Mouse (Mus musculus): ENCODE results near the gene Ttyh2.

The Ttyh2 gene

DNA sequence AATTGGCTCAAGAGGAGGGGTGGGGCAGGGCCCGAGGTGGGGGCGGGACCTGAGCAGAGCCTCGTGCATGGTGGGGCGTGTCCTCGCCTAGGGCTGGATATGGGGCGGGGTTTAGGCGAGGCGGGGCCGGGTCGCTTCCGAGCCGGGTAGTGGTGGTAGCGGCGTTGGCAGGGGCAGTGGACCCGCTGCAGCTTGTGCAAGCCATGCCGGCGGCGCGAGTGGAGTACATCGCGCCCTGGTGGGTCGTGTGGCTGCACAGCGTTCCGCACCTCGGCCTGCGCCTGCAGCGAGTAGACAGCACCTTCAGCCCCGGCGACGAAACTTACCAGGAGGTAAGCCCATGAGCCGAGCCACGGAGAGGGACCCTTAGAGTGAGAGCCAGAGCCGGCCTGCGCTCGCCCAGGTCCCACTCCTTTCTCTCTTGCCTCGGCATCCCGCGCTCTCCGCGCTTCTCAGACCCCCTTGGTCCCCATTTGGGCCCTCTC lies at the start of gene Ttyh2:
Gene Ttyh2 (plus strand): TSS at position 91 of the 485 bp plus-strand sequence.
- in situ Hi-C loops (cut with MboI, MseI): no loop called here

DNA sequence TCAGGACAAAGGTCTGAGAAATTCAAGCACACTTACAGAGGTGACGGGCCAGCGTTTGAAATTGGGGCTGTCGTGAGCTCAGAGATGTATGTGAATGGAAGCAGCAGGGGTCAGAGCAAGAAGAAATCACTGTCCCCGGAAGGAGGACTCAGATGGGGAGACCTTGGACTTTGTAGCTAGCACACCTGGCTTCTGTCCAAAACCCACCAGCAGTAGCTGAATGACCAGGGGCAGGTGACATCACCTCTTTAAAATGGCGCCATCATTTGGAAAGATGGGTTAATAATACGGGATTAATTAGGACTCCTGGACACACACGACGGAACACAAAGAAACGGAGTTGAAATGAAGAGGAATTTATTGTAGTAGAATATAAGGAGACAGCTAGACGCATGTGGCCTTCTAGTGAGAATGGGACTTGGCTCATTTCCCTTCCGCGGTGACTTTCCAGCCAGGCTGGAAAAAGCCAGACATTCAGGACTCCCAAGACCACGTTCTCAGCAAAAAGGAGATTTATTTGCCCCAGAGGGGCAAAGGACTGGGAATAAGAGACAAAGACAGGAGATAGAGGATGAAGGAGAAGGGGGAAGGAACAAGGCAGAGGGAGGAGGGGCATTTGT lies 49.0 kb upstream of the Ttyh2 start:
- in situ Hi-C loops (cut with MboI, MseI): no loop called here

DNA sequence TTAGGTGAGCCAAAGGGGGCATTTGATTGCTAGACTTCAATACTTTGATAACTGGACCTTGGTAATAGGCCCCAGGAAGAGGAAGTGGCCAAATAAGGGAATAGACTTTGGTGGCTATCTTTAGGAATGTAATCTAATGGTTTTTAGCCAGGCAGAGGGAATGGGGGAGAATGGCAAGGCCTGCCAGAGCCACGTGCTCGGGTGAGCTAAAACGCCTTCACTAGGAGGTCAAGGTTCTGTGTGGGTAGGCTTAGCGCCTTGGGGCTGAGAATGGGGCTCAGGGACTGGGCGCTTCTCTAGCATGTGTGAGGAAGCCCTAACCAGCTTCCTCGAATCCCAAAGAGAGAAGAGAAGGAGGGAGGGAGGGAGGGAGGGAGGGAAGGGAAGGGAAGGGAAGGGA lies 48.2 kb upstream of the Ttyh2 start:
- in situ Hi-C loops (cut with MboI, MseI): no loop called here

DNA sequence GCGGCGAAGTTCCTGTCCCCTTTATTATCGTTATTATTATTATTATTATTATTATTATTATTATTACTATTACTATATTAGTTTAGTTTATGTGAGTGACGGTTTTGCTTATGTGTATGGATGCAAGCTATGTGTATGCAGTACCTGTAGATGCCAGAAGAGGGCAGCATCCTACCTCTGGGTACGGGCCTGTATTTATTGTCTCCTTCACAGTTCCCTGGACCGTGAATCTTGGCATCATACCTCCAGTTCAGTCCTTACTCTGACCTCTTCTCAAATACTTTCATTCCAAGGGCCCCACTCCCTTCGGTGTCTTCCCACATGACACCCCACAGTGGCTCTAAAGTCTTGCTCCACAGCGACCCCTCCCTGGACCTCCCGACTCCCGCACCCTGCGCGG lies 47.2 kb upstream of the Ttyh2 start:
- in situ Hi-C loops (cut with MboI, MseI): no loop called here

DNA sequence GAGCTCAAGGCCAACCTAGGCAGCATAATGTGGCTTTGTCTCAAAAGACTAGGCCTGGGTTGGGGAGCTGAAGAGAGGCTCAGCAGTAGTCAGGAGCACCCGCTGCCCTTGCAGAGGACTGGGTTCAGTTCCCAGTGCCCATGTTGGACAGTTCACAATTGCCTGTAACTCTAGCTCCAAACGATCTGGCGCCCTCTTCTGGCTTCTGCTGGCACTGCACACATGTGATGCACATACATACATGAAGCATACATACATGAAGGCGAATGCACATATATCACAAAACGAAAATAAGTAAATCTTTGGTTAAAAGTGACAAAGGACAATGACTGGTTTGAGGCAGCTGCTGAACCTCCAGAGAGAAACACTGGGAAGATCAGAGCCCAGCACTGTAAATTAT lies 45.2 kb upstream of the Ttyh2 start:
- in situ Hi-C loops (cut with MboI, MseI): loop anchor here (5.0 kb wide), 2 partner anchors 108 to 428 kb away; no protein-coding TSS in a partner anchor

DNA sequence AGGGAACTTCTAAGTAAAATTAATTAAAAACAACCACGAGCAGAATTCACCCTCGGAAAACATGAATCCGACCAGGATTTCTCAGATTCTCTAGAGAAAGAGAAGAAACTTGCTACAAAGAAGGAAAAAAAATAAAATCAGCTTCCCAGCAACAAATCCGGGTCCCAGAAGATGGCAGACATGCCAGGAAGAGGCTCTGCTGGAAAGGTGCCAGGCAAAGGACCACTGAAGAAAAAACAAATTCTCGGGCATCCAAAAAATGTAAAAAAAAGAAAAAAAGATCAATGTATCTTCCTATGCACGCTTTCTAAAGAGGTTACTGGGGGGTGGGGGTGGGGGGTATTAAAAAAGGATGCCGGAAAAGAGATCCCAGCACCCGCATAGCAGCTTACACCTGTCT lies 43.0 kb upstream of the Ttyh2 start:
- in situ Hi-C loops (cut with MboI, MseI): loop anchor here (5.0 kb wide), 2 partner anchors 110 to 430 kb away; no protein-coding TSS in a partner anchor

DNA sequence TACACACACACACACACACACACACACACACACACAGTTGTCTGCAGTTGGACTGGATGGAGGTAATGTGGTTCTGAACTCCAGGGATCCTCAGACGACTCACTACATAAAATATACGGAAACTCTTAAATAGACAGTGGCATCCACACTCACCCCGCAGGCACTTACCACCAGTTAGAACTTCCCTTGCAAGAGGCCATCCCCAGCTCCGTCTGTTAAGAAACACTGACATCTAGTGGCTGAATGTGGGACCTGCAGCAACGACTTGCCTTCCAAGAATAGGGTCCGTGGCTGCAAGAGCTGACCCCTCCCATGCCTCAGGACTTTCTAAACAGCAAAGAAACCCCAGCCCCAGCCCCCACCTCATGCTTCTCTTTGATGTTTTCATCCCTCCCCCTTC lies 38.9 kb upstream of the Ttyh2 start:
- in situ Hi-C loops (cut with MboI, MseI): no loop called here

DNA sequence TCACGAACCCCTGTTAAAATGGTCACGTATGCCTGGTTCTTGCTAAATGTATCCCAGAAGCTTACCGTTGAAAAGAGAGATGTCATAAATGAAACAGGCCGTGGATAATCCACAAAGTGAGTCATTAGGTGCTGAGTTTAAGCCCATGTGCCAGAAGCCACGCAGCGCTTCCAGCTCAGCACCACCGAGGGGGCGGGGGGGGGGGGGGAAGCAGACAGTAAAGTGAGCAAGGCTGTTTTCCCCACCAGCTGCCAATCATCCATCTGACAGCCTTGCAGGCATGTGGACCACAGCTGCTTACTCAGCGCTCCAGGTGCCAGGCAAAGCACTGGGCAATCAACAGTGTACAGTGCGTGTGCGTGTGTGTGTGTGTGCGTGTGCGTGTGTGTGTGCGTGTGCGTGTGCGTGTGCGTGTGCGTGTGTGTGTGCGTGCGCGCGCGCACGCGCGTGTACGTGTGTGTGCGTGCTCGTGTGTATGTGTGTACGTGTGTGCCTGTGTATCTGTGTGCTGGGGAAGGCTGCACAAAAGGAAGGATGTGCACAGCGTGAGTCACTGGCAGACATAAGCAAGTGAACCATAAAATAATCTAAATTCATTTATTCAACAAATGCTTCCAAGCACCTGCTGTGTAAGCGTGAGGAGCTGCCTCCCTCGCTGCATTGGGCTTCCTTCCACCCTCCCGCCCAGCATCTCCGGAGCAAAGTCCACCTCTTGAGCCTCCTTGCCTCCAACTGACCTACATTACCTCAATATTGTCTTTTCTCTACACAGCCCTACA lies 38.3 kb upstream of the Ttyh2 start:
- in situ Hi-C loops (cut with MboI, MseI): no loop called here

DNA sequence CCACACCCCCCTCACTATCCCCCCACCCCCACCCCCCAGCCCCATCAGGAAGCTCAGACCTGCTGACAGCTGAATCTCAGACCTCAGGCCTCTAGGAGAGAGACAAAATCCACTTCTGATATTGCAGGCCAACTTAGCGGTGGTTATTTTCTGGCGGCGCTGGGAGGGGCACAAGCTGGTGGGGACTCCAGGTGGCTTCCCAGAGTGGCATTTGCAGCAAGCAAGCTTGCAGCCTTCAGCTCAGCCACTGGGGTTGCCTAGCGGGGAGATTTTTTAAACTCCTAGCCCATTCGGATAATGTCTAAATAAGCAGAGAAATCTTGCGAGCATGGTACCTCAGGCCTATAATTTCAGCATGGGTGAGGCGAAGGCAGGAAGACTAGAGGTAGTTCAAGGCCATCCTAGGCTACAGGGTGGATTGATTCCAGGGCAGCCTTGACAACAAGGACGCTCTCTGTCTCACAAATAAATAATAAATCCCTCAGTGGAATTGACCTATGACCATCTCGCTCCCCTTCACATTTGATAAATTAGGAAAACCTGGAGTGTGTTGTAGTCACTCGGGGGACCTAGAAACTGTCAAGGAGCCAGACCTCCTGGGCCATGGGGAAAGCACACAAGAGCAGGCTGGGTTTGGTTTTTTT lies 36.5 kb upstream of the Ttyh2 start:
- in situ Hi-C loops (cut with MboI, MseI): no loop called here

DNA sequence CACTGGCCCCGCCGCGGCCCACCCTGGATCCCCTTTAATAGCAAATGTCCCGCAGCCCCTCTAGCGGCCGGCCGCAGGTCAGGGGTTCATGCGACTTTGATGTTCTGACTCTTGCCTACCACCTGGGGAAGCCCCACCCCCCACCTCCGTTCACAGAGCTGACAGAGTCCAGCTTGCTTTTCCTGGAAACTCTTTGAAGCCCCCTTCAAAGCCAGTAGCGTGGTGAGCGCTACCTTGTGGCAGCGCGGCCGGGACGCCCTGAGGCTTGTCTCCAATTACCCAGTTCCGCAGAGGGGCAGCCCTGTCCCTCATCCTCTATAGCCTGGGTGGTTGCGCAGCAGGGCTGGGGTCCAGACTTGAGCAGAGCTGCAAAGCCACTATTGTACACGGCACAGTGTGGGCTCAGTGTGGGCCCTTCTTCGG lies 35.5 kb upstream of the Ttyh2 start:
- in situ Hi-C loops (cut with MboI, MseI): no loop called here

DNA sequence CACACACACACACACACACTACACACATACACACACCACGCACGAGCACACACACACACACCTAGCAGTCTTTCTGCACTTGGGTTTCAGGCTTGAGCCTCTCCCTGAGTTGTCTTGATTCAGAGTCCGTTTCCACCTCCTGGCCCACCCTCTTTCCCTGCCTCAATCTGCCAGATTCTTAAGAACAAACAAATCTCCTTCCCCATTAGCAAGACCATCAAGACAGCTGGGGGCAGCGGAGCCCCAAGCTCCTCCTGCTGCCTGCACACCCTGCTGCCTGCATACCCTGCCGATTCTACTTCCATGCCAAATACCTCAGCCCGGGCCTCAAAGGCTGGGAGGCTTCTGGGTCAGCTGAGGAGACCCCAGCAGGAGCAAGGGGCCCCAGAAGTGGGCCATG lies 34.6 kb upstream of the Ttyh2 start:
- in situ Hi-C loops (cut with MboI, MseI): no loop called here

DNA sequence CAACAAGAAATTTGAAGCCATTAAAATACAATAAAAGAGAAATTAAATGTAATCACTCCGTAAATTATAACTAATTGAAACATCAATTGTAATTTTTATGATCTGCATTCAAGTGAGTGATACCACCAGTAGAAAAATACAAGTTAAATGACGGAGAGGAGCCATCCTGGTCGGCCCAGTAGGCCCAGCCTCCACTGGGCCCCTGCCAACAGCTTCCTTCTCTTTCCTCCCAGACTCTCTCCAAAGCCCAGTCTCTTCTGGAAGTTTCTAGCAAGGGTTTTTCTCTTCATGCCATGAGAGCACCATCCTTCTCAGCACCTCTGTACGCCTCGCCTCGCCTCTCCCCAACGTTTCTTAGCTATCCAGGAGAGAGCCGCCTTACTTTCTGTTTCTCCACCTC lies 34.1 kb upstream of the Ttyh2 start:
- in situ Hi-C loops (cut with MboI, MseI): no loop called here

DNA sequence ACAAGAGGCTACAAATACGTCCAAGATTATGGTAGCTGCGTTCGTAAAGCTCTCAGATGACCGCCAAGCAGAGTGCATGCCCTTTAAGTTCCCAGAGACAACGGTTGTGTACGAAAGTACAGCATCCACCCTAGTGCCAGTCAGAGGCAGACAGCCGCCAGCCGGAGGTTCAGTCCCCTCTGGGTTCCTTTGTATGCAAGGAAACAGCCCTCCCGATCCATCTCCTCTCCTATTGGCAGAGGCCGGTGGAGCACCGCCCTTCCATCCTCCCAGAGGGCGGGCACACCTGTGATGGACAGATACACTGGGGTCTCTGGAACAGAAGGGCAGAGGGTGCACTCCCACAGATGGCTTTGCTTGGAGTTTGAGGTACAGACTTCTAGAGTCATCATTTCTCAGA lies 33.0 kb upstream of the Ttyh2 start:
- in situ Hi-C loops (cut with MboI, MseI): no loop called here

DNA sequence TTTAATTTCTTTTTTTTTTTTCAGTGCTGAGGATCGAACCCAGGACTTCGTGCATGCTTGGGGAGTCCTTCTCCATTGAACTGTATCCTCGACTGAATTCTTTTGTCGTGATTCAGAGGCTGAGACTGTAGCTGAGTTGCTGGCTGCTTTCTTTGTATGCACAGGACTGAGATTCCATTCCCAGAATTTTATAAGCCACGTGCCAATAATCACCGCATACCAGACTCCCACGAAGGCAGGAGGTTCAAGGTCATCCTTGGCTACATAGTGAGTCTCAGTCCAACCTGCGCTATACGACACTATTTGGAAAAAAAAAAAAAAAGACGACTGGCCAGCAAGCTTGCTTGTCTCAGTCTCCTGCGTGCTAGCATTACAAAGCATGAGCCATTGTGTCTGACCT lies 32.3 kb upstream of the Ttyh2 start:
- in situ Hi-C loops (cut with MboI, MseI): no loop called here

DNA sequence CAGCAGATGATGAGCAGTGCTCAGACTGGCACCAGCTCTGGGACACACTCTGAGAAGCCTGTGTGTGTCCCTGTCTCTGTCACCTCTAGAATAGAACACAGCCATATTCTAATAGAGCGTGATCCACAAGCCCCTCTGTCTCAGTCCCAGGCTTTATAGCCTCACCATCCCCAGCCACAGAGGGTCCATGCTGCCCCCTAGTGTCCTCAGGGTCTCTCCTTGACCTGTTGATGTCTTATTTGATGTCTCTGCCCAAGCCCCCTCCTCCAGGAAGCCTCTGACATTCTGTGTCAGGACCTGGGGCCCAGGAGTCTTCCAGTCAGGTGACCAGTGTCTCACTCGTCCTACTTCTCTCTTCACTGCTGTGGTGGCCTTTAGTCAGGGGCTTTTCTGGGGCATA lies 31.1 kb upstream of the Ttyh2 start:
- in situ Hi-C loops (cut with MboI, MseI): no loop called here

DNA sequence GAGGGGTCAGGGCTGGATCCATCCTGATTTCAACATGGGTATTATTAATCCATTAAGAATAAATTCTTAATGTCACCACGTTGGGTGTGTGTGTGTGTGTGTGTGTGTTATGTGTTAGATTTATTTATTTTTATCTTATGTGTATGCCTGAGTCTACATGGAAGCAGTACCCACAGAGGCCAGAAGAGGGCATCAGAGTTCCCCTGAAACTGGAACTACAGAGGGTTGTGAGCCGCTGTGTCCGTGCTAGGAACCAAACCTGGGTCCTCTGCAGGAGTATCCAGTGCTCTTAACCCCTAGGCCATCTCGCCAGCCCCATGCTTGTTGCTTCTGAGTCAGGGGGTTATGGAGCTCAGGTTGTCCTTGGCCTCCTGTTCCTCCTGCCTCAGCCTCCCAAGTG lies 25.7 kb upstream of the Ttyh2 start:
- in situ Hi-C loops (cut with MboI, MseI): no loop called here

DNA sequence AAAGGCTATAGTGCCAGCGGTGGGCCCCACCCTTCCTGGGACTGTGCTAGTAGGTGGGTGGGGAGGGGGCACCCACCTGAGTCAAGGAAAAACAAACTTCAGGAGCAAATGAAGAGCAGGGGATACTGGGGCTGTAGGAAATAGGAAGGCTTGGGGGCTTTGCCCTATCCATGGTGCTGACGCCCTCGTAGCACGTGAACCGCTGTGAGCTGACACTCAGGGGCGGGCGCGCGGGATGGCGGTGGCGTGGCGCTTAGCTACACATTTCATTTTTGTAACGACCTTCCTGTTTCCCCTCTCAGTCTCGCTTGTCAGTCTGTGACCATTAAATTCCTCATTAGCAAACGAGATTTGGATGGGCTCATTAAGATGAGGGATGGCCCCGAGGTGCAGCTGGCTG lies 22.7 kb upstream of the Ttyh2 start:
- in situ Hi-C loops (cut with MboI, MseI): no loop called here

DNA sequence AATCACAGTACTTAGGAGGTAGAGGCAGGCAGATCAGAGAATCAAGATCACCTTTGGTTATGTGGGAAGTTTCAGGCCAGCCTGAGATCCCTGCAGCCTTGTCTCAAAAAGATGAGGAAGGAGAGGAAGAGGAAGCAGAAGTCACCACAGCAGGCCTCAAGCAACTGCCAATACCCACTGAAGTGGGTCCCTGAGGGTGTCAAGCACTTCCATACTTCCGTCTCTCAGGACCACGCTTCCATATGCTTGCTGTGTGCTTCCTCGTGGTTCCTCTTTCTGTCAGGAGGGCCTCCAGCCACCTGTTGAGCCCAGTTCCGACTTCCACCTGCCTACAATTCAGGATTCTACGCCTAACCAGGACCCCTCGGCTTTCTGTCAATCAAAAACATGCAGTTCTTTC lies 21.6 kb upstream of the Ttyh2 start:
- in situ Hi-C loops (cut with MboI, MseI): no loop called here

DNA sequence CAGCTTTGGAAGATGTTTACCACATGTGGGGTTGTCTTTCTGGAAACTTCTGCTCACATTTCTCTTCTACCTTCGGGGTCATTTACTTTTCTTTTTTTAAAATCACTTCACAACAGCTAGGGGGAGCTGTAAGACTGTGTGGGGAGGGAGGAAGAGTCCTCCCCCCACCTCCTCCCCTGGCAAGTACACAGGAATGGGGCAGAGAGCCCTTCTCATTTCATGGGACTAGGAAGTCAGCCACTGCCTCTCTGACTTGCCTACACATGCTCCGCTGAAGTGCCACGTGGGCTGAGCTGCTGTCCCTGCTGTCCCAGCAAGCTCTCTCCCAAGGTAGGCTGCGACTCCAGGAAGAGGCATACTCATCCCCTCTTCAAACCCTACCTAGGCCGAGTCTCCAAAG lies 20.7 kb upstream of the Ttyh2 start:
- in situ Hi-C loops (cut with MboI, MseI): no loop called here

DNA sequence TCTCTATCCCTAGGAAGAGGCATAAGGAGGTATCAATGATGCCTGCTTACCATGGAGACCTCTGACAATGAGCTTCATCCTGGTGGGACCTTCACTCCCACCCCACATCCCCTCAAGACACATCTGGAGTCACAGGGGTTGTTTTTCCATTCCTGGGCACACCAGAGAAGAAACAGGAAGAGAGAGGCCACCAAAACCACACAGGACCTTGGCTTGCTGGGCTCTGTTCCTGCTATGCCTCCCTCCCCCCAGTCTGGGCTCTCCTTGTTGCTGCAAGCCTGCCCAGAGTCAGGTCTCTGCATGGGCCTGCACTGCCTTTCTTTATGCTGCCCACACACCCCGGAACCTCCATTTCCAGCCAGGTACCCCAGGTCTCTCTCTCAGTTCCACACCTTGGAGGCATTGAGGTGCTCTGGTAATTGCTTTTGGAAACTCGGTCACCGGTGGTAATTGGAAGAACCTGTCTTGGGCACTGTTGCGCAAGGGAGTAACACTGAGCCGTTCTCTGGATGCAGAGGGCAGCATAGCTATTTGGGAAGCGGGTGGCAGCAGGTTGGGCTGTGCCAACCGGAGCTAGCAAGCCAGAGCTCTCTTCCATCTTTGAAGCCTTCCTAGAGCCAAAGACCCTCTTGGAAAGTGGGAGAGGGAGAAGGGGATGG lies 19.8 kb upstream of the Ttyh2 start:
- in situ Hi-C loops (cut with MboI, MseI): no loop called here

DNA sequence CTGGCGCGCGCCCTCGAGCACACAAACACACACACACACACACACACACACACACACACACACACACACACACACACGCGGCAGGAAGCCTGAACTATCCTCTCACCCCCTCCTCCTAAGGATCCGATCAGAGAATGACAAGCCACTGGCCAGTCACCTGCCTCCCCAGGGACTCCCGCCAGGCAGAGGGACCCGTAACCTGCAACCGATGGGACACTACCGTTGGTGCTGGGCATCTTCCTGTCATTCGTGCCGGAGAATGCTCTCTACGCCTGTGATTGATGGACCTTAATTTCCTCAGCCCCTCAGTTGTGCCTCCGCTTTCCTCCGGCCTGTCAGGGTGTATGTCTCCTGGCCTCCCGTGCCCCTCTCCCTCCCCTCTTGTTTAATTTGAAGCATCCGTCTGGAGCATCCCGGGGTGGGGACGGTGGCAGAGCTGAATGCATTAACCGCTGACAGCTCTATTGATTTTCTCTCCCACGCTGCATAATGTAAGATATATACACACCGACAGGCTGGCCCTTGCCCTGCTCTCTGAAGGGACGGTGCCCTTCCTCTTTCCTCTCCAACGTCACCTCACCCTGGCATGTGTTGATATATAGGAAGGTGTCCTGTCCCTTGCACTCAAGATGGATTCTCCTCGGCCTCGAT lies 18.1 kb upstream of the Ttyh2 start:
- in situ Hi-C loops (cut with MboI, MseI): no loop called here

DNA sequence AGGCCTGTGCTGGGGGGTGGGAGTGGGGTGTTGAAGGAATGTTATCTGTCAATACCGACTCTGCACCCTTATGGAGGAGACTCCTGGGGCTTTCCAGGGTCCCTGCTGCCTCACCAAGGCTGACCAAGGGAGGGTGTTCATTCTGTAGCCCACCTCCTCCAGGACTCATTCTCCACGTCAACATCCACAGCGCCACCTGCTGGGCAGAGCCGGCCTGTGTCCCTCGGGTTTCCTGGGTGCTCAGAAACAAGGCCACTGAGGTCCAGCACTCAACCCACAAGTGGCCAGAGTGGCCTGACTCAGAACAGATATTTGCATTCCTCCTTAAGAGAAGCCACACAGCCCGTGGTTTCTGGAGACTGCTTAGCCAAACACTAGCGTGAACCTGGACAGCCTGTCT lies 17.5 kb upstream of the Ttyh2 start:
- in situ Hi-C loops (cut with MboI, MseI): no loop called here

Data from T-helper 1 cell (primary cell).